ENCODE assay signal across 8 mouse cellular contexts in genomic region chr1:189661856-189662255, GRCm38 (mm10). TPM values are rescaled to one million over a fixed set of nuclear protein-coding genes. Genes with fewer than 3 reads are reported as not detected.
DNase-seq lines count a peak whose midpoint lies in the region; ATAC-seq lines count a peak whose summit lies in the region.

No protein-coding gene starts in this region.

- H3K27ac ChIP-seq in midbrain, embryonic 10.5 days (replicated peaks) = no peak overlapping the region

- peak; percentile 90 for ATAC-seq in CD4-positive, CD25-positive, alpha-beta regulatory T cell, adult 4 months

- H3K4me1 ChIP-seq in midbrain, embryonic 10.5 days = no peaks in the 10 kb centered on the region

- H3K9me3 ChIP-seq in midbrain, embryonic 10.5 days (replicated peaks) = no peaks in the 10 kb centered on the region

- intact Hi-C loops in left cerebral cortex, postnatal 14 days (cut with DNase I) = no loop called here

- H3K27me3 ChIP-seq in midbrain, embryonic 10.5 days (ENCODE audit: low read depth, poor library complexity, severe bottlenecking) = no peaks in the 10 kb centered on the region

- peak; percentile 8 for DNase-seq in kidney, adult 18-20 months
- DNase-seq in kidney, adult 11 months = no peak
- DNase-seq in 416B (ENCODE audit: low read depth) = peak; percentile 61
- peak; percentile 80 to 86 for DNase-seq in cerebellum, postnatal 10 days
- DNase-seq in left cerebral cortex, postnatal 14 days (ENCODE audit: low spot score in 2 of 2) = peak; percentile 53 to 62
- no peak for DNase-seq in midbrain, embryonic 10.5 days (ENCODE audit: low spot score)
- DNase-seq in neural tube, embryonic 10.5 days (ENCODE audit: extremely low spot score, low spot score) = no peak

- H3K4me3 ChIP-seq in midbrain, embryonic 10.5 days = no peak overlapping the region

- H3K36me3 ChIP-seq in midbrain, embryonic 10.5 days = peaks cover 98% of the 10 kb centered on the region

RNA-seq across cellular contexts. Expression of gene Cenpf, which starts 26.0 kb away (rescaled TPM):
- polyA plus RNA-seq in CD4-positive, CD25-positive, alpha-beta regulatory T cell, adult 4 months (2017; shearing (Covaris generic)) = 1 to 10 TPM; 1.7 to 4.8 TPM
- 1 to 10 TPM; 1.4 to 1.6 TPM for total RNA-seq in left cerebral cortex, postnatal 14 days (2021)
- polyA plus RNA-seq in midbrain, embryonic 10.5 days (2016; fragmentation: Nextera tagmentation; extraction: Ambion mirVana) = 131 and 136 TPM in 2 replicates

Comparison
In these comparisons a context has a peak if more than half of its experiments do, and no peak if none do; other contexts are left out.
1. DNase-seq: peak in kidney, adult 18-20 months (single experiment), 416B (single experiment), cerebellum, postnatal 10 days (2 of 2) and left cerebral cortex, postnatal 14 days (2 of 2); none in kidney, adult 11 months (single experiment), midbrain, embryonic 10.5 days (single experiment) and neural tube, embryonic 10.5 days (single experiment).
2. RNA of gene Cenpf, which starts 26.0 kb away (polyA plus RNA-seq): 131 to 136 TPM in midbrain, embryonic 10.5 days; 1.7 to 4.8 TPM in CD4-positive, CD25-positive, alpha-beta regulatory T cell, adult 4 months; every median in the first group is over 10 times any median in the second.